In genomic region chr2:168842261-168842740, GRCm38 (mm10) we compare ENCODE assay signal across 8 mouse cellular contexts.
DNase-seq lines count a peak whose midpoint lies in the region; ATAC-seq and TF ChIP-seq lines count a peak whose summit lies in the region.

No protein-coding gene starts in this region.

- H3K9me3 ChIP-seq in heart, embryonic 14.5 days (ENCODE audit: control insufficient read depth, low read length), result peaks cover 4% of the 10 kb centered on the region; the same call in 1 of the 2 replicates
- H3K9me3 ChIP-seq in hindbrain, postnatal 0 days (ENCODE audit: low read length), result no peaks in the 10 kb centered on the region
- no peaks in the 10 kb centered on the region for H3K9me3 ChIP-seq in midbrain, embryonic 16.5 days (replicated peaks; ENCODE audit: control insufficient read depth, low read length, poor library complexity, severe bottlenecking)

- no peak for ATAC-seq in heart, embryonic 14.5 days (ENCODE audit: insufficient number of reproducible peaks, insufficient read depth, low FRiP score, low read depth)
- no peak for ATAC-seq in hindbrain, postnatal 0 days
- ATAC-seq in midbrain, embryonic 16.5 days, result no peak
- no peak for ATAC-seq in monocyte, adult 5-6 weeks (replicated peaks; ENCODE audit: insufficient number of reproducible peaks, low FRiP score, low TSS enrichment, poor library complexity, severe bottlenecking)
- ATAC-seq in activated CD4-positive, CD25-positive, alpha-beta regulatory T cell, adult 4 months, result no peak

- H3K4me1 ChIP-seq in heart, embryonic 14.5 days (ENCODE audit: control insufficient read depth in 2 of 2, insufficient read depth in 2 of 2, low read length in 2 of 2), result peaks cover 0 to 12% of the 10 kb centered on the region in 2 experiments; a peak in 2 of 4 replicates
- no peaks in the 10 kb centered on the region for H3K4me1 ChIP-seq in cortical plate, adult 2 months (ENCODE audit: control insufficient read depth, insufficient read depth, low read length)
- no peaks in the 10 kb centered on the region for H3K4me1 ChIP-seq in hindbrain, postnatal 0 days (ENCODE audit: insufficient read depth, low read length)
- H3K4me1 ChIP-seq in midbrain, embryonic 16.5 days (ENCODE audit: control insufficient read depth, insufficient read depth, low read length), result peaks cover 21% of the 10 kb centered on the region

- TF ChIP-seq CTCF in cortical plate, adult 2 months (IDR thresholded peaks at IDR 0.05; ENCODE audit: extremely low read depth, insufficient read depth, low read length), result 0 out of 2 replicates have a peak, but pooled peaks have one; percentile 6
- peak; percentile 54 for TF ChIP-seq CTCF in hindbrain, postnatal 0 days (IDR thresholded peaks at IDR 0.05; ENCODE audit: low read depth)

- WGBS in heart, embryonic 14.5 days, result 6% methylated on average over 15 of the region's 15 CpGs
- 8% methylated on average over 15 of the region's 15 CpGs for WGBS in hindbrain, postnatal 0 days
- WGBS in midbrain, embryonic 16.5 days, result 10% methylated on average over 15 of the region's 15 CpGs

- H3K4me3 ChIP-seq in heart, embryonic 14.5 days (ENCODE audit: control insufficient read depth in 1 of 2, insufficient read depth in 1 of 2, low read depth in 1 of 2, low read length in 2 of 2), result peak overlapping the region in 1 of 2 experiments; percentile 16; a peak in 1 of 4 replicates
- H3K4me3 ChIP-seq in cortical plate, adult 2 months (ENCODE audit: insufficient read depth, low read length), result no peak overlapping the region
- H3K4me3 ChIP-seq in hindbrain, postnatal 0 days (ENCODE audit: low read length), result no peak overlapping the region
- no peak overlapping the region for H3K4me3 ChIP-seq in midbrain, embryonic 16.5 days (ENCODE audit: low read depth, low read length)

- intact Hi-C loops in gastrocnemius, postnatal 14 days (cut with DNase I; ENCODE audit: low total_unique reads), result no loop called here

- no peak for DNase-seq in heart, postnatal 4 days
- DNase-seq in hindbrain, postnatal 0 days (ENCODE audit: low spot score), result no peak
- DNase-seq in gastrocnemius, postnatal 14 days, result no peak

- H3K36me3 ChIP-seq in heart, embryonic 14.5 days (ENCODE audit: control insufficient read depth, insufficient read depth, low read length), result no peaks in the 10 kb centered on the region
- H3K36me3 ChIP-seq in hindbrain, postnatal 0 days (ENCODE audit: insufficient read depth, low read length), result no peaks in the 10 kb centered on the region
- H3K36me3 ChIP-seq in midbrain, embryonic 16.5 days (ENCODE audit: control insufficient read depth, insufficient read depth, low read length), result no peaks in the 10 kb centered on the region

- no peak for TF ChIP-seq POLR2A in cortical plate, adult 2 months (IDR thresholded peaks at IDR 0.05; ENCODE audit: extremely low read depth, insufficient read depth, low read length)

- peaks cover 69% of the 10 kb centered on the region for H3K27me3 ChIP-seq in heart, embryonic 14.5 days (ENCODE audit: control insufficient read depth, insufficient read depth, low read length)
- H3K27me3 ChIP-seq in hindbrain, postnatal 0 days (ENCODE audit: insufficient read depth, low read length), result peaks cover 36% of the 10 kb centered on the region
- H3K27me3 ChIP-seq in midbrain, embryonic 16.5 days (ENCODE audit: control insufficient read depth, insufficient read depth, low read depth, low read length), result peaks cover 10% of the 10 kb centered on the region

- H3K27ac ChIP-seq in heart, embryonic 14.5 days (replicated peaks in 1 of 2; ENCODE audit: control insufficient read depth in 1 of 2, insufficient read depth in 1 of 2, low read depth in 2 of 2, low read length in 2 of 2), result no peak overlapping the region
- no peak overlapping the region for H3K27ac ChIP-seq in cortical plate, adult 2 months (ENCODE audit: insufficient read depth, low read length)
- no peak overlapping the region for H3K27ac ChIP-seq in hindbrain, postnatal 0 days
- H3K27ac ChIP-seq in midbrain, embryonic 16.5 days (ENCODE audit: low read length), result no peak overlapping the region

- no peak overlapping the region for H3K9ac ChIP-seq in heart, embryonic 14.5 days (ENCODE audit: low read length)
- no peak overlapping the region for H3K9ac ChIP-seq in hindbrain, postnatal 0 days (replicated peaks; ENCODE audit: low read length)
- H3K9ac ChIP-seq in midbrain, embryonic 16.5 days (ENCODE audit: low read depth, low read length), result no peak overlapping the region

- peak overlapping the region; percentile 47 for H3K4me2 ChIP-seq in heart, embryonic 14.5 days (ENCODE audit: low read length)
- no peak overlapping the region for H3K4me2 ChIP-seq in hindbrain, postnatal 0 days (ENCODE audit: low read depth, low read length)
- peak overlapping the region; percentile 38 for H3K4me2 ChIP-seq in midbrain, embryonic 16.5 days (ENCODE audit: low read length)
